Mouse (Mus musculus): ENCODE measurements around the gene Polr3f. TPM values are rescaled to one million over a fixed set of nuclear protein-coding genes. Genes with fewer than 3 reads are reported as not detected.

Polr3f gene
- polyA plus RNA-seq (2012; rRNA removed) = 21.4 and 24.7 TPM in 2 replicates

- WGBS = under 1% methylated on average over 56 of the region's 56 CpGs
- TF ChIP-seq POLR2A (IDR thresholded peaks at IDR 0.05; ENCODE audit: borderline replicate concordance, insufficient read depth, low read length) (peak; percentile 81), CTCF (IDR thresholded peaks at IDR 0.05; ENCODE audit: borderline replicate concordance, insufficient read depth, low read depth, low read length) (no peak)
- 0 out of 2 replicates have a peak, but pooled peaks cover 3% of the 10 kb centered on the region for H3K4me1 ChIP-seq (ENCODE audit: control insufficient read depth, insufficient read depth, low read length)
- H3K27ac ChIP-seq (ENCODE audit: insufficient read depth, low read length) = peak within 1 kb of the TSS; percentile 96
- H3K27me3 ChIP-seq (ENCODE audit: control insufficient read depth, insufficient read depth, low read length) = no peaks in the 10 kb centered on the region
- peak; percentile 97 to 98 for DNase-seq
- peak within 1 kb of the TSS; percentile 81 for H3K4me3 ChIP-seq (replicated peaks; ENCODE audit: insufficient read depth, low read depth, low read length)
Observed at GRCm38 (mm10) chr2:144526981-144527820, at the start of gene Polr3f, which contains the start of gene Dzank1. Gene Polr3f, plus strand, starts transcription at chr2:144527718. Gene Dzank1, minus strand, starts transcription at chr2:144527414.

DNA sequence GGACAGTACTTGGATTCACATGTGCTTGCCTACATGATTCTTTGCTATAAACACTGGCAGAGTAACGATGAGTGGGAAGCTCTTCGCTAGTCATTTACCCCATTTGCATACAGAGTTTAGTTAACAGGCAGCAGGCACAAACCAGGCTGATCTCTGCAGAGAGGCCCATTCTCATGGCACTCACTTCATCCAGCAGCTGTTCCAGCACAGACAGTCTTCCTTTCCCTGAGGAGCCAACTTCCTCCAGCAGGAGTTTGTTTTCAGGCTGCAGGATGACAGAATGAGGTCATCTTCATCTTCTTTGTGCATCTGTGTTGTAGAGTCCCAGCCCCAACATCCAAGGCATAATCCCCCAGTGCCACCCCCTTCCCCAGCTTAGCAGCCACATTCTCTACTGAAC lies 48.1 kb upstream of the Polr3f start:
- no peak for DNase-seq
- H3K4me1 ChIP-seq (ENCODE audit: control insufficient read depth, insufficient read depth, low read length) = no peaks in the 10 kb centered on the region
- no peak overlapping the region for H3K27ac ChIP-seq (ENCODE audit: insufficient read depth, low read length)
- no peaks in the 10 kb centered on the region for H3K27me3 ChIP-seq (ENCODE audit: control insufficient read depth, insufficient read depth, low read length)
- H3K4me3 ChIP-seq (replicated peaks; ENCODE audit: insufficient read depth, low read depth, low read length) = no peak overlapping the region
- no peak for TF ChIP-seq POLR2A (IDR thresholded peaks at IDR 0.05; ENCODE audit: borderline replicate concordance, insufficient read depth, low read length)
- no peak for TF ChIP-seq CTCF (IDR thresholded peaks at IDR 0.05; ENCODE audit: borderline replicate concordance, insufficient read depth, low read depth, low read length)
- WGBS = 66% methylated on average over 2 of the region's 2 CpGs

DNA sequence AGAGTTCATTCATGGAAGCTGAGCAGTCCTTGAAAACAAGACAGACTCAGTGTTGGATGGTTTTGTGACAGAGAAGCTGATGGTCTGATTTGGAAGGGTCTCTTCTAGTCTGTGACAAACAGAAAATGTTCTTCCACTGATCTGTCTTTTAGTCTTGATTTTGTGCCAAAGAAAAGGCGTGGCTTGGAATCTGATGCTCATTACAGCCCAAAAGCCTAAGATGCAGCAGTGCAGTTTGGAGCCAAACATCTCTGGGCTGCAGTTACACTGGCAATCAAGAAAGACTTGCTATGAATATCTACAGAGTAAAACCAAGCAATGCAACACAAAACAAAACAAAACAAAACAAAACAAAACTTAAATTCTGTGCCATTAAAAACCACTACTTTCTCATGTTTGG lies 43.4 kb upstream of the Polr3f start:
- H3K27ac ChIP-seq (ENCODE audit: insufficient read depth, low read length) = no peak overlapping the region
- H3K4me3 ChIP-seq (replicated peaks; ENCODE audit: insufficient read depth, low read depth, low read length) = no peak overlapping the region
- 7% methylated on average over 1 of the region's 1 CpGs for WGBS
- TF ChIP-seq CTCF (IDR thresholded peaks at IDR 0.05; ENCODE audit: borderline replicate concordance, insufficient read depth, low read depth, low read length) (no peak), POLR2A (IDR thresholded peaks at IDR 0.05; ENCODE audit: borderline replicate concordance, insufficient read depth, low read length) (no peak)
- no peaks in the 10 kb centered on the region for H3K27me3 ChIP-seq (ENCODE audit: control insufficient read depth, insufficient read depth, low read length)
- H3K4me1 ChIP-seq (ENCODE audit: control insufficient read depth, insufficient read depth, low read length) = no peaks in the 10 kb centered on the region
- no peak for DNase-seq

- DNase-seq = no peak
- 86% methylated on average over 7 of the region's 7 CpGs for WGBS
- Histone ChIP-seq H3K4me3 (replicated peaks; ENCODE audit: insufficient read depth, low read depth, low read length) (no peak overlapping the region), H3K27me3 (ENCODE audit: control insufficient read depth, insufficient read depth, low read length) (no peaks in the 10 kb centered on the region), H3K27ac (ENCODE audit: insufficient read depth, low read length) (no peak overlapping the region), H3K4me1 (ENCODE audit: control insufficient read depth, insufficient read depth, low read length) (no peaks in the 10 kb centered on the region)
- no peak for TF ChIP-seq POLR2A (IDR thresholded peaks at IDR 0.05; ENCODE audit: borderline replicate concordance, insufficient read depth, low read length)
- no peak for TF ChIP-seq CTCF (IDR thresholded peaks at IDR 0.05; ENCODE audit: borderline replicate concordance, insufficient read depth, low read depth, low read length)
Observed at GRCm38 (mm10) chr2:144485439-144485838, 42.1 kb upstream of the Polr3f start.

DNA sequence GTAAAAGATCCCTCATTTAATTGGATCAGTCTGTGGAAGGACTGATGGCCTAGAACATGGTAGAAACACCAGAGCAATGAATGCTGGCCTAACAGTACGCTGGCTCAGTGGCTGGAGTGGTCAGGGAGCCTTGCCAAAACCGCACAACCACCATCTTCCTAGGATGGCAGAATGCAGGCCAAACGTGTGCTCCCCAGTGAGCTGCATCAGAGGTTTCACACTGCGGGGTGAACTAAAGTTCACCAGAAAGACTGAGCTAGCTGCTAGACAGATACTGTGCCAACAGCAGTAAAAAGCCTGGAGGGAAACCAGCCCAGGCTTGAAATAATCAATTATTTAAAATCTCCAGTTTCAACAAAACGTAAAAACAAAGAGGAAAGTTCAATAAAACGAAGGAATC lies 40.0 kb upstream of the Polr3f start:
- Histone ChIP-seq H3K27ac (ENCODE audit: insufficient read depth, low read length) (no peak overlapping the region), H3K4me3 (replicated peaks; ENCODE audit: insufficient read depth, low read depth, low read length) (no peak overlapping the region), H3K4me1 (ENCODE audit: control insufficient read depth, insufficient read depth, low read length) (no peaks in the 10 kb centered on the region), H3K27me3 (ENCODE audit: control insufficient read depth, insufficient read depth, low read length) (no peaks in the 10 kb centered on the region)
- no peak for TF ChIP-seq CTCF (IDR thresholded peaks at IDR 0.05; ENCODE audit: borderline replicate concordance, insufficient read depth, low read depth, low read length)
- no peak for TF ChIP-seq POLR2A (IDR thresholded peaks at IDR 0.05; ENCODE audit: borderline replicate concordance, insufficient read depth, low read length)
- no peak for DNase-seq
- 57% methylated on average over 6 of the region's 6 CpGs for WGBS

DNA sequence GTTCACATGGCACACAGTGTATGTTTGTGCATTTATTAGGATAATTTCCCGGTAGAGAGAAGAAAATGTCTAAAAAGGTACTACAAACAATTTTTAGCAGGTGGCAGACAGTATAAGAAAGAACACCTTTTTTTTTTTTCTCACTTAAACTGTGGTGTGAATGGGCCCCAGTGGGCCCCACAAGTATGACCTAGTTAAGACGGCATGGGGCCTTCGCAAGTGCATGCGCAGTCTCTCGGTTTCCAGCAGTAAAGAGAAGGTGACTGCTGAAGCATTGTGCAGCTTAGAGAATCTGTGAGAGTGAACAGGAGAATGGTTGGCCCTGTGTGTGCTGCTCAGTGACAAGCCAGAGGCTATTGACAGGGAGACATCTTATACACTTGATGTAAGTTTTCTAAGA lies 38.2 kb upstream of the Polr3f start:
- no peaks in the 10 kb centered on the region for H3K4me1 ChIP-seq (ENCODE audit: control insufficient read depth, insufficient read depth, low read length)
- no peaks in the 10 kb centered on the region for H3K27me3 ChIP-seq (ENCODE audit: control insufficient read depth, insufficient read depth, low read length)
- TF ChIP-seq POLR2A (IDR thresholded peaks at IDR 0.05; ENCODE audit: borderline replicate concordance, insufficient read depth, low read length) = no peak
- no peak for TF ChIP-seq CTCF (IDR thresholded peaks at IDR 0.05; ENCODE audit: borderline replicate concordance, insufficient read depth, low read depth, low read length)
- WGBS = 90% methylated on average over 5 of the region's 5 CpGs
- H3K4me3 ChIP-seq (replicated peaks; ENCODE audit: insufficient read depth, low read depth, low read length) = no peak overlapping the region
- H3K27ac ChIP-seq (ENCODE audit: insufficient read depth, low read length) = no peak overlapping the region
- DNase-seq = no peak

DNA sequence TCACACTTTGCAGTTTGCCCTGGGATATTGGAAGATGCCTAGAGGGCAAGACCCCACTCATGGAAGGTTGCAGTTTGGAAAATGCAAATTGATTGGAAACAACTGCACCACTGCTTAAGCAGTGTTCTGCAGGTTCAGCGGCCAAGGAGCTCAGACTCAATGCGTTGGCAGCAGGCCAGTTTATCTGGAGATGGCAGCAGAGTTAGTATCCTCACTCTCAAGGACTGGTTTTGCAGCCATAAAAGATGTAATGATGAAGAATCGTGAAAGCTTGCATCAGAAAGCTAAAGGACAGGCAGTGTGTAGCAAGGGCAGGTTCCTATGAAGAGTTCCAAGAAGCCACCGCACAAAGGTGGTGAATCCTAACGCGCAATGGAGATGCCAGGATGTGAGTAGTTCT lies 25.4 kb upstream of the Polr3f start:
- no peak for DNase-seq

GRCm38 (mm10) chr2:144514619-144515018 lies 12.9 kb upstream of the Polr3f start:
- no peak for DNase-seq
- Histone ChIP-seq H3K27ac (ENCODE audit: insufficient read depth, low read length) (no peak overlapping the region), H3K4me3 (replicated peaks; ENCODE audit: insufficient read depth, low read depth, low read length) (no peak overlapping the region), H3K27me3 (ENCODE audit: control insufficient read depth, insufficient read depth, low read length) (no peaks in the 10 kb centered on the region), H3K4me1 (ENCODE audit: control insufficient read depth, insufficient read depth, low read length) (no peaks in the 10 kb centered on the region)
- 37% methylated on average over 3 of the region's 3 CpGs for WGBS
- no peak for TF ChIP-seq POLR2A (IDR thresholded peaks at IDR 0.05; ENCODE audit: borderline replicate concordance, insufficient read depth, low read length)
- TF ChIP-seq CTCF (IDR thresholded peaks at IDR 0.05; ENCODE audit: borderline replicate concordance, insufficient read depth, low read depth, low read length) = no peak

More for the DNA sequence above, 25.4 kb upstream of the Polr3f start:
- H3K4me1 ChIP-seq (ENCODE audit: control insufficient read depth, insufficient read depth, low read length) = no peaks in the 10 kb centered on the region
- H3K4me3 ChIP-seq (replicated peaks; ENCODE audit: insufficient read depth, low read depth, low read length) = no peak overlapping the region
- H3K27me3 ChIP-seq (ENCODE audit: control insufficient read depth, insufficient read depth, low read length) = no peaks in the 10 kb centered on the region
- 75% methylated on average over 6 of the region's 6 CpGs for WGBS
- TF ChIP-seq CTCF (IDR thresholded peaks at IDR 0.05; ENCODE audit: borderline replicate concordance, insufficient read depth, low read depth, low read length) = no peak
- TF ChIP-seq POLR2A (IDR thresholded peaks at IDR 0.05; ENCODE audit: borderline replicate concordance, insufficient read depth, low read length) = no peak
- H3K27ac ChIP-seq (ENCODE audit: insufficient read depth, low read length) = no peak overlapping the region
